Mouse (Mus musculus) retina, postnatal 1 day (tissue): ENCODE data around the gene Olfr728.

Experiments
- DNase-seq: peaks from one replicate; pipeline ENCODE4 v3.0.0-alpha.2; 2012

The Olfr728 gene

GRCm38 (mm10) chr14:50142580-50142979 is at the start of gene Olfr728:
Olfr728 (minus strand) TSS chr14:50142680.
- no peak for DNase-seq

GRCm38 (mm10) chr14:50188098-50188497 is 45.6 kb upstream of the Olfr728 start, which contains the start of gene Olfr730:
Olfr730 (minus strand) TSS chr14:50188198.
- no peak for DNase-seq

GRCm38 (mm10) chr14:50152810-50153209 is 10.3 kb upstream of the Olfr728 start, which contains the start of gene Olfr729:
Olfr729 (minus strand) TSS chr14:50152910.
- no peak for DNase-seq

- no peak for DNase-seq
Measured at GRCm38 (mm10) chr14:50122886-50123285, 19.6 kb downstream of the Olfr728 start, which contains the start of gene Olfr727. Olfr727 (plus strand) TSS chr14:50123186.

- no peak for DNase-seq
Measured at GRCm38 (mm10) chr14:50090853-50091252, 51.6 kb downstream of the Olfr728 start, which contains the start of gene Olfr726. Olfr726 (minus strand) TSS chr14:50090953.
